Mouse (Mus musculus) thymus, adult 2 months (tissue): ENCODE results near the gene Nos1.

Experiments
- CTCF ChIP-seq: fragments of 200-500 bp; IDR thresholded peaks from 2 replicates; pipeline ENCODE4 v1.5.1; 2012; ENCODE audit warnings: mild to moderate bottlenecking, control low read depth, low read length, moderate library complexity, borderline replicate concordance; ENCODE audit not compliant: control insufficient read depth, poor library complexity, insufficient read depth; ENCODE audit errors: extremely low read depth
- POLR2A ChIP-seq: fragments of 200-500 bp; IDR thresholded peaks from 2 replicates; pipeline ENCODE4 v1.6.1; 2012; ENCODE audit warnings: mild to moderate bottlenecking, low read length, control low read depth, moderate library complexity; ENCODE audit not compliant: control insufficient read depth, poor library complexity, insufficient read depth; ENCODE audit errors: extremely low read depth

DNA sequence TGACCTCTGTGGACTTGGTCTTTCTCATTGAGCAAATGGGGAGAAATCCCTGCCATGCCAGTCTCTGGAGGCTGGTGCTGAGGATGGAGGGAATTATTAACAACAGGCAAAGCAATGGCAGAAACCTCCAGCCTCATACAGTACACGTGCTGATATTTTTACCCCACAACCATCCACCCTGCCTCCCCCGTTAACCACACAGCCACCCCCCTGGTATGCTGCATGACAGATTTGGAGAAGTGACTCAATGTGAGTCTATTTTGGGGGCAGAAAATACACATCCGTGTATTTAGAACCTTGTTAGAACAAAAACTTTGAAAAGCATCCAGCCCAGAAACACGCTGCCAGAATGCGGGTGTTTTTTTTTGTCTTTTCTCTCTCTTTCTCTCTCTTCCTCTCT, 135.5 kb downstream of the Nos1 start:
- TF ChIP-seq CTCF = no peak
- TF ChIP-seq POLR2A = no peak
